Mouse (Mus musculus) embryonic facial prominence, embryonic 10.5 days (tissue): ENCODE results near the gene Krtap16-1. TPM values are rescaled to one million over a fixed set of nuclear protein-coding genes. Genes with fewer than 3 reads are reported as not detected.
A peak's percentile ranks its signal among the peaks of the same experiment; 100 is the strongest.

Experiments
- DNase-seq: peaks from one replicate; pipeline ENCODE4 v3.0.0-alpha.2; 2017; ENCODE audit warnings: low spot score
- H3K27ac ChIP-seq: fragments of 300-500 bp; sonication (generic); replicated peaks from 2 replicates; pipeline ENCODE4 v1.5.1; 2016; ENCODE audit warnings: mild to moderate bottlenecking
- H3K27me3 ChIP-seq: fragments of 300-500 bp; sonication (generic); replicated peaks from 2 replicates; pipeline ENCODE4 v1.6.1; 2016; ENCODE audit warnings: low read depth, mild to moderate bottlenecking; ENCODE audit not compliant: poor library complexity, severe bottlenecking
- H3K36me3 ChIP-seq: fragments of 300-500 bp; sonication (generic); replicated peaks from 2 replicates; pipeline ENCODE4 v1.6.1; 2016; ENCODE audit warnings: mild to moderate bottlenecking, moderate library complexity
- H3K4me1 ChIP-seq: fragments of 300-500 bp; sonication (generic); 2 replicates; pipeline ENCODE4 v1.6.1; 2016
- H3K4me3 ChIP-seq: fragments of 300-500 bp; sonication (generic); 2 replicates; pipeline ENCODE4 v1.5.1; 2016; ENCODE audit warnings: mild to moderate bottlenecking, moderate library complexity
- H3K9me3 ChIP-seq: fragments of 300-500 bp; sonication (generic); 2 replicates; pipeline ENCODE4 v1.6.1; 2016; ENCODE audit warnings: mild to moderate bottlenecking
- WGBS: fragments of 180-500 bp; shearing (Covaris S2); methylation state at CpG from one replicate; pipeline ENCODE4 v1.1.7; 2016; 5-methylcytosine and 5-hydroxymethylcytosine counted together
- polyA plus RNA-seq: library from polyadenylated mRNA; unstranded; fragments of >200 nt; fragmentation: Nextera tagmentation; extraction: Ambion mirVana; gene quantifications from 2 replicates; pipeline ENCODE4 v1.2.1, GENCODE M21; 2016

The Krtap16-1 gene
- polyA plus RNA-seq, 1 experiment from 2014 or later, result not detected

GRCm38 (mm10) chr11:99993620-99994383 lies 7.4 kb upstream of the Krtap16-1 start, which contains the start of gene Krtap17-1:
Gene Krtap17-1 (minus strand): TSS chr11:99993994.
- DNase-seq, result peak; percentile 17
- no peaks in the 10 kb centered on the region for H3K9me3 ChIP-seq
- H3K4me1 ChIP-seq, result peaks cover 6% of the 10 kb centered on the region
- H3K36me3 ChIP-seq, result no peaks in the 10 kb centered on the region
- WGBS, result 28% methylated on average over 26 of the region's 26 CpGs
- peak within 1 kb of the TSS; percentile 34 for H3K4me3 ChIP-seq
- no peak within 1 kb of the TSS for H3K27ac ChIP-seq
- H3K27me3 ChIP-seq, result peaks cover 26% of the 10 kb centered on the region

DNA sequence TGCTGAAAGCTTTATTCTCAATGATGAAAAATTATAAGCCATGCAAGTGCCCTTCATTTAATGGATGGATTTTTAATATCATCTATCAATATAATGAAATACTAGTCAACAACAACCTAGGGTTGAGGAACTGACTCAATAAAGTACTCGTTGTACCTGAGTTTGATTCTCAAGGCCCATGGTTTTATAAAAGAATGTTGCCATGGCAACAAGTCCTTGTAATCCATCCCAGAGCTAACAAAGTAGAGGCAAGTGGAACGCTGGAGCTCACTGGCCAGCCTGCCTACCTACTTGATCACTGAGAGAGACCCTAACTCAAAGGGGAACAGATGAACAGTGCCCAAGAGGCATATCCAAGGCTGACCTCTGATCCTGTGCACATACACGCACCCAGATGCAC lies 4.2 kb upstream of the Krtap16-1 start:
- Histone ChIP-seq H3K27me3 (peaks cover 26% of the 10 kb centered on the region), H3K4me3 (no peak overlapping the region), H3K9me3 (no peaks in the 10 kb centered on the region), H3K4me1 (peaks cover 6% of the 10 kb centered on the region), H3K27ac (no peak overlapping the region), H3K36me3 (no peaks in the 10 kb centered on the region)
- 84% methylated on average over 3 of the region's 3 CpGs for WGBS
- no peak for DNase-seq

DNA sequence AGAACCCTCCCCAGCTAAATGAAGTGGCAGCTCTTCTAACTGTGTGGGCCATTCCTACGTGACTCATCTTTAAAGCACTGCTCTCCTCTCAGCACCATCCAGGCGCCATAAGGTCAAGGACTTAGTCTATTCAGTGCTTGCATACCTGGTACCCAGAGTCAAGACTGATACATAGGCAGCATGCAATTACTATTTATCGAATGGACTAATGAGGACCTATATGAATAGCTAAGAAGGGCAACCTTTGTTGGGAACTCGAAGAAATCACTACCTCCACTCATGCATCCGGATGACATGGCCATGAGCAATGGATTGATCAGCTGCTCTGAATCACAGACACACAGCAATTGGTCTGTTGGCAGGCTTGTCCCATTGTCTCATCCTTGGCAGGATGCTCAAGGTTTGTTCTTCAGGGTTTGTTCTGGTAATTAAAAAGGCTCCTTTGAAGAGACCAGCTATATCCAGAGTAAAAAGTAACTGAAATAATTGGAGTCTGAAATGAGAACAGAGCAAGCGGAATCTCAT lies 3.5 kb upstream of the Krtap16-1 start:
- DNase-seq, result no peak
- H3K27ac ChIP-seq, result no peak overlapping the region
- H3K4me3 ChIP-seq, result no peak overlapping the region
- H3K36me3 ChIP-seq, result no peaks in the 10 kb centered on the region
- peaks cover 26% of the 10 kb centered on the region for H3K27me3 ChIP-seq
- no peaks in the 10 kb centered on the region for H3K9me3 ChIP-seq
- WGBS, result 87% methylated on average over 6 of the region's 6 CpGs
- H3K4me1 ChIP-seq, result peaks cover 6% of the 10 kb centered on the region

GRCm38 (mm10) chr11:99988530-99988929 lies 2.1 kb upstream of the Krtap16-1 start:
- Histone ChIP-seq H3K9me3 (no peaks in the 10 kb centered on the region), H3K27me3 (peaks cover 12% of the 10 kb centered on the region), H3K4me3 (no peak overlapping the region), H3K4me1 (peaks cover 3% of the 10 kb centered on the region), H3K36me3 (no peaks in the 10 kb centered on the region), H3K27ac (no peak overlapping the region)
- WGBS, result 91% methylated on average over 3 of the region's 3 CpGs
- no peak for DNase-seq

- Histone ChIP-seq H3K27ac (no peak overlapping the region), H3K36me3 (no peaks in the 10 kb centered on the region), H3K4me3 (no peak overlapping the region), H3K27me3 (no peaks in the 10 kb centered on the region), H3K9me3 (no peaks in the 10 kb centered on the region), H3K4me1 (no peaks in the 10 kb centered on the region)
- 90% methylated on average over 20 of the region's 20 CpGs for WGBS
- no peak for DNase-seq
These were observed 905 bp downstream of the Krtap16-1 start for GRCm38 (mm10) chr11:99985291-99986092.

DNA sequence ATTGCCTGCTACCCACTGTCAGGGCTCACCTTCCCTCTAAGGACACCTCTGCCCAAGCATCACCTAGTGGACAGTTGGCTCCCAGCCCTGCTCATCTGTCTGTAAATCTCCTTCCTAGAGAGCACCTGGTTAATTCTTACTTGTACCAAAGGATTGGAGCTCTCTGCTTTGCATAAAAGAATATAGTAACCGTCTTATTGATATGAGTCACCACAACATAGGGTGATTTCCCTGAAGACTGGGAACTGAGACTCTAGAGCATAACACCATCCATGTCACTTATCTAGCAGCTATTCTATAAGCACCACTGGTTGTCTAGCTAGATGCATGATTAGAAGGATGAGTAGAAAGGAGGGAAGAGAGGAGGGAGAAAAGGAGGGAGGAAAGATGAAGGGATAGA lies 3.0 kb downstream of the Krtap16-1 start:
- no peaks in the 10 kb centered on the region for H3K4me1 ChIP-seq
- no peaks in the 10 kb centered on the region for H3K9me3 ChIP-seq
- H3K36me3 ChIP-seq, result no peaks in the 10 kb centered on the region
- no peak for DNase-seq
- no peak overlapping the region for H3K4me3 ChIP-seq
- no peaks in the 10 kb centered on the region for H3K27me3 ChIP-seq
- WGBS, result 86% methylated on average over 1 of the region's 1 CpGs
- no peak overlapping the region for H3K27ac ChIP-seq

DNA sequence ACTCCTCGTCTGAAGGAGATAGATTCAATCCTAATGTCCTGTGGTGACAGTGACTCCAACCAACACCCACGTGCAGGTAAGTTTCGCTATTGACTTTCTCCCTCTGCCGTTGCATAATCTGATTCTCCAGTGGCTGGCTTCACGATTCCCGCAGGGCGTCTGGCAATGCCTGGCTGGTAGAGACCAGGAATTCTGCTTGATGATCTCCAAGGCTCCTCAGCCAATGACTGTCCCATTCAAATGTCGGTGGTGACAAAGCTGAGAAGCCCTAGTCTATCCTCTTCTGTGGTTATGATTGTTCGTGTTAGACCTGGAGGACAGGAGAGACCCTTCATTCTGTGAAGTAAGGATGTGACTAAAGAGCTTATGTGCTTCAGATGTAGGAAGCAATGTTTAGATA lies 3.7 kb downstream of the Krtap16-1 start:
- no peaks in the 10 kb centered on the region for H3K27me3 ChIP-seq
- 90% methylated on average over 9 of the region's 9 CpGs for WGBS
- H3K4me3 ChIP-seq, result no peak overlapping the region
- no peaks in the 10 kb centered on the region for H3K36me3 ChIP-seq
- no peaks in the 10 kb centered on the region for H3K4me1 ChIP-seq
- no peak overlapping the region for H3K27ac ChIP-seq
- no peak for DNase-seq
- H3K9me3 ChIP-seq, result no peaks in the 10 kb centered on the region

DNA sequence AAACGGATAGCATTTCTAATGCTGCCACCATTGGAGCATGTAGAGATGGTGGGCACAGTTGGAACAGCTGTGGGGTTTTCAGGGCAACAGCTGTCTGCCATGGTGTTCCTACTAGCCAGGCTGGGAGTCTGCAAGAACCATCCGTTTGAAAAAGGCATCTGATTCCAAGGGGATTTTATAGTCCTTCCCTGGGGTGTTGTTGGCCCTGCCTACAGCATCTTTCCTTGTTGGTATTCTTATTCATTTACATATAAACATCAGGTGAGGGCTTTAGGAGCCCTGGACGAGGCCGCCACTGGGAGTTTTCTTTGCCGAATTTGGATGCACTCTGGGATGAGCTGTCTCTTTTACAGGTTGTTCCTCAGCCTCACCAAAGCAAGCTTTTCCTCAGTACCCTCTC lies 7.4 kb downstream of the Krtap16-1 start, which contains the start of gene Krtap29-1:
TSS of gene Krtap29-1 (minus strand) at position 101 of the 400 bp plus-strand sequence.
- 81% methylated on average over 5 of the region's 5 CpGs for WGBS
- no peak for DNase-seq
- no peaks in the 10 kb centered on the region for H3K36me3 ChIP-seq
- H3K4me1 ChIP-seq, result no peaks in the 10 kb centered on the region
- H3K27me3 ChIP-seq, result no peaks in the 10 kb centered on the region
- no peaks in the 10 kb centered on the region for H3K9me3 ChIP-seq
- no peak within 1 kb of the TSS for H3K27ac ChIP-seq
- no peak within 1 kb of the TSS for H3K4me3 ChIP-seq

DNA sequence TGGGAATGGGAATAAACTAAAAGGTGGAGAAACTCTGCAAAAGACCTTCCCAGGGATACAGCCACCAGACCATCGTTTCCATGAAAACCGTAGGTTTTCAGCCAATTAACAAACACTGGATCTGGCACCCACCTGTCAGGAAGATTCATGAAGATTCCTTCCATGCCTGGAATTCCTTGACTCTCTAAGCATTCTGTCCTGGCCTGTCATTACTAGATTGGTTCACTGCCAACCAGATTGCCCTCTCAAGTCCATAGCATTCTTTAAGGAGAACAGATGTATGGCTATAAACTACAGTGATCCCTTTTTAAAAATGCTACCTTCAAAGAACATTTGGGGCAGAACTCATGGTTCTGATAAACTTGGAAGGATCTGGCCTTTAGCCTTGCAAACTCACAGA lies 20.4 kb downstream of the Krtap16-1 start:
- H3K4me3 ChIP-seq, result no peak overlapping the region
- no peak for DNase-seq
- H3K4me1 ChIP-seq, result no peaks in the 10 kb centered on the region
- H3K36me3 ChIP-seq, result no peaks in the 10 kb centered on the region
- no peaks in the 10 kb centered on the region for H3K9me3 ChIP-seq
- no peak overlapping the region for H3K27ac ChIP-seq
- 74% methylated on average over 2 of the region's 2 CpGs for WGBS
- H3K27me3 ChIP-seq, result no peaks in the 10 kb centered on the region

DNA sequence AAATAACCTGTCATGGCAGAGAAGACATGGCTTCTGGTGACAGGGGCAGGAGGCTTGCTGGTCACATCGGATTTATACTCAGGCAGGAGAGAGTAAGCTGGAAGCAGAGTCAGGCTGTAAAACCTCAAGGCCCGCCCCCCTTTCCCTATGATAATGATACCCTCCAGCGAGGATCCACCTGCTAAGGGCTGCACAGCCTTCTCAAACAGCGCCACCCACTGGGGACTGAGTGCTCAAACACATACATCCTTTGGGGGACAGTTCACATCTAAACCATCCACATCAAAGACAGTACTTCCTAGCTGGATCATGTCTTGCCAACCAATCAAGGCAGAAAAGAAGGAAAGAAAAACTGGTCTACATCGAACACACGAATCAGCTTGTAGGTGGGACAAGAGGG lies 22.2 kb downstream of the Krtap16-1 start:
- Histone ChIP-seq H3K27me3 (no peaks in the 10 kb centered on the region), H3K4me1 (no peaks in the 10 kb centered on the region), H3K9me3 (no peaks in the 10 kb centered on the region), H3K36me3 (no peaks in the 10 kb centered on the region), H3K27ac (no peak overlapping the region), H3K4me3 (no peak overlapping the region)
- no peak for DNase-seq
- 54% methylated on average over 6 of the region's 6 CpGs for WGBS

- Histone ChIP-seq H3K4me3 (no peak within 1 kb of the TSS), H3K27ac (no peak within 1 kb of the TSS), H3K9me3 (no peaks in the 10 kb centered on the region; the same call in 1 of the 2 replicates), H3K36me3 (no peaks in the 10 kb centered on the region), H3K4me1 (no peaks in the 10 kb centered on the region), H3K27me3 (no peaks in the 10 kb centered on the region)
- DNase-seq, result no peak
- 88% methylated on average over 2 of the region's 2 CpGs for WGBS
These were observed 38.2 kb downstream of the Krtap16-1 start, which contains the start of gene Krtap9-5 for GRCm38 (mm10) chr11:99948175-99948574. Gene Krtap9-5 (plus strand): TSS chr11:99948475.

GRCm38 (mm10) chr11:99937751-99938264 lies 48.6 kb downstream of the Krtap16-1 start:
- DNase-seq, result no peak
- Histone ChIP-seq H3K9me3 (no peaks in the 10 kb centered on the region), H3K4me3 (no peak overlapping the region), H3K36me3 (no peaks in the 10 kb centered on the region), H3K4me1 (no peaks in the 10 kb centered on the region), H3K27me3 (no peaks in the 10 kb centered on the region), H3K27ac (no peak overlapping the region)
- 85% methylated on average over 9 of the region's 9 CpGs for WGBS
